Mouse (Mus musculus) spleen, postnatal 10 days (tissue): ENCODE data around the gene Rps18.
"Not testable (repeated sequence)": the region's sequence is repeated elsewhere in the genome, so short reads cannot be mapped to it uniquely, and the experiment has no call there.

ENCODE experiments used
- DNase-seq, 2 experiments: peaks; one replicate each; pipeline ENCODE4 v3.0.0; 2021 to 2022; ENCODE audit warnings: low spot score in 2 of 2

The Rps18 gene

GRCm38 (mm10) chr17:33968927-33969326 lies 13.1 kb upstream of the Rps18 start:
- DNase-seq, result peak in 1 of 2 experiments; percentile 66

- peak; percentile 75 to 83 for DNase-seq
Measured at GRCm38 (mm10) chr17:33968489-33968888, 12.7 kb upstream of the Rps18 start.

GRCm38 (mm10) chr17:33965846-33966550 lies 10.2 kb upstream of the Rps18 start:
- DNase-seq, result no peak

- no peak for DNase-seq
Measured at GRCm38 (mm10) chr17:33965082-33965845, 9.5 kb upstream of the Rps18 start.

- no peak for DNase-seq
Measured at GRCm38 (mm10) chr17:33962876-33963275, 7.1 kb upstream of the Rps18 start.

- no peak for DNase-seq
Measured at GRCm38 (mm10) chr17:33959948-33960347, 4.1 kb upstream of the Rps18 start.

GRCm38 (mm10) chr17:33959135-33959534 lies 3.3 kb upstream of the Rps18 start:
- DNase-seq, result no peak

GRCm38 (mm10) chr17:33958451-33958850 lies 2.6 kb upstream of the Rps18 start:
- DNase-seq, result no peak

GRCm38 (mm10) chr17:33957493-33957892 lies 1.7 kb upstream of the Rps18 start:
- no peak for DNase-seq

GRCm38 (mm10) chr17:33956336-33956735 lies 535 bp upstream of the Rps18 start:
- DNase-seq, result no peak

- peak in 1 of 2 experiments; percentile 61 for DNase-seq
Measured at GRCm38 (mm10) chr17:33954646-33955554, 901 bp downstream of the Rps18 start.

- DNase-seq, result no peak
Measured at GRCm38 (mm10) chr17:33953961-33954565, 1.7 kb downstream of the Rps18 start.

GRCm38 (mm10) chr17:33953310-33953709 lies 2.5 kb downstream of the Rps18 start:
- DNase-seq, result no peak

- no peak for DNase-seq
Measured at GRCm38 (mm10) chr17:33952879-33953278, 2.9 kb downstream of the Rps18 start.

- DNase-seq, result not testable (repeated sequence)
Measured at GRCm38 (mm10) chr17:33952015-33952414, 3.8 kb downstream of the Rps18 start.

GRCm38 (mm10) chr17:33951021-33951946 lies 4.5 kb downstream of the Rps18 start, which contains the start of gene B3galt4:
Gene B3galt4 (minus strand): TSS chr17:33951488.
- peak; percentile 61 to 85 for DNase-seq

GRCm38 (mm10) chr17:33950131-33950625 lies 5.6 kb downstream of the Rps18 start:
- DNase-seq, result no peak

GRCm38 (mm10) chr17:33948905-33949537 lies 6.8 kb downstream of the Rps18 start:
- DNase-seq, result no peak

- DNase-seq, result no peak
Measured at GRCm38 (mm10) chr17:33948090-33948904, 7.5 kb downstream of the Rps18 start.
